Mouse (Mus musculus) brown adipose tissue, adult 24 weeks (tissue): ENCODE results near the gene Olfr815. TPM values are rescaled to one million over a fixed set of nuclear protein-coding genes. Genes with fewer than 3 reads are reported as not detected.
"Not testable (repeated sequence)": the region's sequence is repeated elsewhere in the genome, so short reads cannot be mapped to it uniquely, and the experiment has no call there.

Experiments
- H3K27ac ChIP-seq: fragments of 200-500 bp; replicated peaks from 2 replicates; pipeline ENCODE4 v1.5.1; 2012; ENCODE audit warnings: low read depth, mild to moderate bottlenecking, low read length
- H3K4me1 ChIP-seq: fragments of 200-500 bp; 2 replicates; pipeline ENCODE4 v1.6.1; 2012; ENCODE audit warnings: low read length, mixed read lengths; ENCODE audit not compliant: control insufficient read depth, insufficient read depth, insufficient read length
- H3K4me3 ChIP-seq: fragments of 200-500 bp; 2 replicates; pipeline ENCODE4 v1.5.1; 2012; ENCODE audit warnings: low read depth, mild to moderate bottlenecking, low read length, moderate library complexity; ENCODE audit not compliant: insufficient read depth
- polyA plus RNA-seq: library from polyadenylated mRNA; stranded (reverse); fragments of >200 nt; gene quantifications from 2 replicates; pipeline ENCODE4 v1.2.4, GENCODE M21; 2012; ENCODE audit not compliant: missing spikeins, insufficient read depth, insufficient read length

Gene Olfr815
- polyA plus RNA-seq = not detected in 2 replicates

DNA sequence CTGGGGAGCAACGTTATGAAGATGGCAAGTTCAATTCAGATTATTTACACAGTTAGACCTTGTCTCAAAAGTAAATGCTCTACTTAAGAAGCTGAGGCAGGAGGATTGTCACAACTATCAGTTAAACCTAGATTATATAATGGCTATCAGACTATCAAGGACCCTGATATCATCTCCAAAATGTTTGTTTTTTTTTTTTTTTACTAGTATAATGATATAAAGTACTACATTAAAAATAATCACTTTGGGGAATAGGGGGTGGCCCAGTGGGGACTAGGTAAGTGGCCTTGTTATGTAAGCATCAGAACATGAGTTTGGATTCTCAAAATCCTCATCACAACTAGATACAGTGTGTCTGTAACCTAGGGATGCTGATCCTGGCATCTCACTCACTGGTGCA is at the start of gene Olfr815:
TSS of gene Olfr815 (minus strand) at position 101 of the 400 bp plus-strand sequence.
- H3K4me1 ChIP-seq, H3K27ac ChIP-seq, H3K4me3 ChIP-seq: not testable (repeated sequence)

GRCm38 (mm10) chr10:129949000-129949399 is 43.3 kb upstream of the Olfr815 start, which contains the start of gene Olfr818:
Gene Olfr818 (minus strand): TSS chr10:129949100.
- H3K4me3 ChIP-seq = no peak within 1 kb of the TSS
- H3K4me1 ChIP-seq = no peaks in the 10 kb centered on the region
- H3K27ac ChIP-seq = no peak within 1 kb of the TSS

DNA sequence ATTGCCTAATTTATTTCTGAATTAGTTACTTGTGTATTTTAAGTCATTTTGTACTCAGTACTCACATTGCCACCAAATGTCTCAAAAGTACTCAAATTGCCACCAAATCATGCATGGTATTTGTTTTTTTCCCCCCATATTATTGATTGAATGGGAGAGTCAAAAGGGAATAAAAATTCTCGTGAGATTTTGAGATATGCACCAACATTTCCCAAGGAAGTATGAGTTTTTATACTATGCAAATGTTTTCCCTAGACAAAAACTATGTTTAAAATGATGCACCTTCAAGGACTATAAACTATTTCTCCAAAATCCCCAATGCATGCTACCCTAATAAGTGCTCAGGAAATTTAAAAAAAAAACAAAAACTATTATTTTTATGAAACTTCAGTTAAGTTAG is 9.8 kb upstream of the Olfr815 start, which contains the start of gene Olfr816:
TSS of gene Olfr816 (minus strand) at position 101 of the 400 bp plus-strand sequence.
- H3K4me1 ChIP-seq = no peaks in the 10 kb centered on the region
- no peak within 1 kb of the TSS for H3K4me3 ChIP-seq
- H3K27ac ChIP-seq = no peak within 1 kb of the TSS

GRCm38 (mm10) chr10:129885934-129886333 is 19.7 kb downstream of the Olfr815 start:
- Histone ChIP-seq H3K4me3 (no peak overlapping the region), H3K4me1 (no peaks in the 10 kb centered on the region), H3K27ac (no peak overlapping the region)

GRCm38 (mm10) chr10:129885496-129885895 is 20.2 kb downstream of the Olfr815 start:
- not testable (repeated sequence) for H3K4me3 ChIP-seq, H3K4me1 ChIP-seq, H3K27ac ChIP-seq

DNA sequence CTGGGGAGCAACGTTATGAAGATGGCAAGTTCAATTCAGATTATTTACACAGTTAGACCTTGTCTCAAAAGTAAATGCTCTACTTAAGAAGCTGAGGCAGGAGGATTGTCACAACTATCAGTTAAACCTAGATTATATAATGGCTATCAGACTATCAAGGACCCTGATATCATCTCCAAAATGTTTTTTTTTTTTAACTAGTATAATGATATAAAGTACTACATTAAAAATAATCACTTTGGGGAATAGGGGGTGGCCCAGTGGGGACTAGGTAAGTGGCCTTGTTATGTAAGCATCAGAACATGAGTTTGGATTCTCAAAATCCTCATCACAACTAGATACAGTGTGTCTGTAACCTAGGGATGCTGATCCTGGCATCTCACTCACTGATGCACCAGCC is 25.9 kb downstream of the Olfr815 start, which contains the start of gene Olfr814:
TSS of gene Olfr814 (minus strand) at position 101 of the 400 bp plus-strand sequence.
- H3K27ac ChIP-seq, H3K4me3 ChIP-seq, H3K4me1 ChIP-seq: not testable (repeated sequence)

DNA sequence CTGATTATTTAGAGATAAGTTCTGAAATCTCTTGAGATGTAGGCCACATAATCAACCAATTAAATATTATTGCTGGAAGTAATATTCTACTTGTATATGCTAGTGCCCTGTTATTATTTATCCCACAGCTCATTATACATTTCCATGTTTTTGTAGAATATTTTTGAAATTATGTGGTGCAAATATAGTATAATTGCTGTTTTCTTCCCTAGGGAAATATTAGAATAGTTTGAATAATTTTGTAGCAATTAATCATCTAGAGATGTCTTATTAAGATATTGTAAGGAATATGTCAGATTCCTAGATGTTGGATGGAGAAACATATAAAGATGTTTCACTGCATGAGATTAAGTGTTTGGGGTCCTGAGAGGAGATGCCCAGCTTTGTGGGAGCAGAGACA is 50.6 kb downstream of the Olfr815 start, which contains the start of gene Olfr813:
TSS of gene Olfr813 (plus strand) at position 301 of the 400 bp plus-strand sequence.
- Histone ChIP-seq H3K4me3 (no peak within 1 kb of the TSS), H3K4me1 (no peaks in the 10 kb centered on the region), H3K27ac (no peak within 1 kb of the TSS)

Other genes starting within 250 kb of the Olfr815 start
- not detected in 2 replicates for gene Olfr800, start 248.2 kb downstream of the Olfr815 start, polyA plus RNA-seq
- not detected in 2 replicates for gene Olfr801, start 232.0 kb downstream of the Olfr815 start, polyA plus RNA-seq
- gene Olfr802, start 217.7 kb downstream of the Olfr815 start, polyA plus RNA-seq = not detected in 2 replicates
- gene Olfr803, start 211.6 kb downstream of the Olfr815 start, polyA plus RNA-seq = not detected in 2 replicates
- not detected in 2 replicates for gene Olfr804, start 202.7 kb downstream of the Olfr815 start, polyA plus RNA-seq
- not detected in 2 replicates for gene Olfr805, start 176.5 kb downstream of the Olfr815 start, polyA plus RNA-seq
- gene Olfr806, start 163.9 kb downstream of the Olfr815 start, polyA plus RNA-seq = not detected in 2 replicates
- gene Olfr807, start 148.1 kb downstream of the Olfr815 start, polyA plus RNA-seq = not detected in 2 replicates
- gene Olfr808, start 140.4 kb downstream of the Olfr815 start, polyA plus RNA-seq = not detected in 2 replicates
- not detected in 2 replicates for gene Olfr809, start 131.2 kb downstream of the Olfr815 start, polyA plus RNA-seq
- not detected in 2 replicates for gene Olfr810, start 111.0 kb downstream of the Olfr815 start, polyA plus RNA-seq
- gene Olfr811, start 101.5 kb downstream of the Olfr815 start, polyA plus RNA-seq = not detected in 2 replicates
- gene Olfr812, start 59.8 kb downstream of the Olfr815 start, polyA plus RNA-seq = not detected in 2 replicates
- not detected in 2 replicates for gene Olfr813, start 50.5 kb downstream of the Olfr815 start, polyA plus RNA-seq
- gene Olfr814, start 26.0 kb downstream of the Olfr815 start, polyA plus RNA-seq = not detected in 2 replicates
- gene Olfr816, start 9.7 kb upstream of the Olfr815 start, polyA plus RNA-seq = not detected in 2 replicates
- gene Olfr818, start 43.2 kb upstream of the Olfr815 start, polyA plus RNA-seq = not detected in 2 replicates
- not detected in 2 replicates for gene Olfr819, start 61.4 kb upstream of the Olfr815 start, polyA plus RNA-seq
- gene Olfr247, start 70.3 kb upstream of the Olfr815 start, polyA plus RNA-seq = not detected in 2 replicates
- not detected in 2 replicates for gene Gm10310, start 79.2 kb upstream of the Olfr815 start, polyA plus RNA-seq
- not detected in 2 replicates for gene Olfr820, start 106.8 kb upstream of the Olfr815 start, polyA plus RNA-seq
- not detected in 2 replicates for gene Olfr821, start 124.5 kb upstream of the Olfr815 start, polyA plus RNA-seq
- not detected in 2 replicates for gene Olfr822, start 165.3 kb upstream of the Olfr815 start, polyA plus RNA-seq
- not detected in 2 replicates for gene Olfr823, start 209.5 kb upstream of the Olfr815 start, polyA plus RNA-seq
- gene Olfr824, start 224.1 kb upstream of the Olfr815 start, polyA plus RNA-seq = not detected in 2 replicates